Mouse (Mus musculus) intestine, postnatal 0 days (tissue): ENCODE data around the gene Sh3d19. TPM values are rescaled to one million over a fixed set of nuclear protein-coding genes. Genes with fewer than 3 reads are reported as not detected.

Source experiments
- ATAC-seq: fragments of 200-750 bp; cut with Nextera tagmentation; 2 replicates; pipeline ENCODE4 v1.8.0; 2017; ENCODE audit warnings: mild to moderate bottlenecking, moderate TSS enrichment, moderate library complexity
- H3K27ac ChIP-seq: fragments of 300-500 bp; sonication (generic); 2 replicates; pipeline ENCODE4 v1.5.1; 2014; ENCODE audit warnings: mild to moderate bottlenecking, low read depth, low read length, moderate library complexity
- H3K27me3 ChIP-seq: fragments of 300-500 bp; sonication (generic); replicated peaks from 2 replicates; pipeline ENCODE4 v1.6.1; 2014; ENCODE audit warnings: low read length, mixed read lengths; ENCODE audit not compliant: control insufficient read depth, insufficient read depth
- H3K36me3 ChIP-seq: fragments of 300-500 bp; sonication (generic); 2 replicates; pipeline ENCODE4 v1.6.1; 2014; ENCODE audit warnings: mild to moderate bottlenecking, moderate library complexity; ENCODE audit not compliant: control insufficient read depth, insufficient read depth
- H3K4me1 ChIP-seq: fragments of 300-500 bp; sonication (generic); replicated peaks from 2 replicates; pipeline ENCODE4 v1.6.1; 2014; ENCODE audit warnings: antibody characterized with exemption, low read length, mixed read lengths; ENCODE audit not compliant: control insufficient read depth, insufficient read depth
- H3K4me2 ChIP-seq: fragments of 300-500 bp; sonication (generic); replicated peaks from 2 replicates; pipeline ENCODE4 v1.6.1; 2014; ENCODE audit warnings: low read depth, mild to moderate bottlenecking, moderate library complexity
- H3K4me3 ChIP-seq: fragments of 300-500 bp; sonication (generic); 2 replicates; pipeline ENCODE4 v1.5.1; 2014; ENCODE audit warnings: low read depth, low read length
- H3K9ac ChIP-seq: fragments of 300-500 bp; sonication (generic); 2 replicates; pipeline ENCODE4 v1.6.1; 2014; ENCODE audit warnings: mild to moderate bottlenecking, low read depth, low read length
- H3K9me3 ChIP-seq: fragments of 300-500 bp; sonication (generic); 2 replicates; pipeline ENCODE4 v1.6.1; 2016; ENCODE audit warnings: mixed run types; ENCODE audit not compliant: control insufficient read depth
- CTCF ChIP-seq: sonication (generic); IDR thresholded peaks from 2 replicates; pipeline ENCODE4 v1.5.1; 2016; ENCODE audit warnings: low read depth, mild to moderate bottlenecking, control low read depth, antibody characterized with exemption, moderate library complexity
- WGBS: fragments of 180-500 bp; shearing (Covaris S2); extraction: QIAGEN DNeasy Blood & Tissue Kit; methylation state at CpG from one replicate; pipeline ENCODE4 v1.1.7; 2014; 5-methylcytosine and 5-hydroxymethylcytosine counted together
- polyA plus RNA-seq: library from polyadenylated mRNA; unstranded; fragments of >200 nt; fragmentation: Nextera tagmentation; extraction: Ambion mirVana; gene quantifications from 2 replicates; pipeline ENCODE4 v1.2.1, GENCODE M21; 2015

The Sh3d19 gene
- polyA plus RNA-seq, 1 experiment from 2014 or later = 37.4 TPM

DNA sequence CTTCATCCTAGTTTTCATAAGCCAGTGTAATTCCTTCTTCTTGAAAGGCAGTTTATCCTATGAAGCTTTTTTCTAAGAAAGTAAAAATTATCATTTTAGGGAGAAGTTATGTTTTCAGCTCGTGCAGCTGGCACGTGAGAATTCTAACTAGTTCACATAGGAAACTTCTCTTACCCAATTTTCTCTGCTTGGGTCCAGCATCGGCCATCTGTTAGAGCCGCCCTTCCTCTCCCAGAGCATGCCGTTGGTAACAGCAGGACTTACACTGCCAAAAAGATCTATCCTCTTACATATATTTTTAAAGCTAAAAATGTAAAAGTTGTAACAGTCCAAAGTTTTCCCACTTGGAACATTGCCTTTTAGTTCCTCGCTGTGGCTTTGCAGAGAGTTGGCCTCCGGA, 138.2 kb downstream of the Sh3d19 start:
- Histone ChIP-seq H3K9me3 (no peaks in the 10 kb centered on the region), H3K4me1 (0 out of 2 replicates have a peak, but pooled peaks cover 5% of the 10 kb centered on the region), H3K4me2 (no peak overlapping the region), H3K36me3 (peaks cover 44% of the 10 kb centered on the region), H3K27me3 (no peaks in the 10 kb centered on the region), H3K4me3 (no peak overlapping the region), H3K27ac (no peak overlapping the region), H3K9ac (no peak overlapping the region)
- ATAC-seq = no peak
- 85% methylated on average over 7 of the region's 7 CpGs for WGBS
- no peak for TF ChIP-seq CTCF

DNA sequence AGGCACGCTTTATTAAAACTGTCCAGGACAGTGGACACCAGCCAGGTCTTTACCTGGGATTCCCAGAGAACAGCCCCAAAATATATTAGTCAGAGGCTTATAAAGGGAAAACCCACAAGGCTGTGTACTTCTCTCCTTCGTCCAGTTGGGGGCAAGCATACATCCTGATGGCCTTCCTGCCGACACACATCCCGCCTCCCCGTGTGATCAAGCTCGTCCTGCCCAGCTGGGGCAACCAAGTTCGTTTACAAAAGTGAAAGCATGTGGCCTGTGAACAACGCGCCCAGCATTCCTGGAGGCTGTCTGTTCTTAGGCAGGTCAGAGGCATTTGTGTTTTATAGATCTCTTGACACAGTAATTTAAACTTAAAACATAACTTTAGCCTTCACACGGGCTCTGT, 139.2 kb downstream of the Sh3d19 start:
- Histone ChIP-seq H3K4me1 (0 out of 2 replicates have a peak, but pooled peaks cover 5% of the 10 kb centered on the region), H3K9ac (no peak overlapping the region), H3K27me3 (no peaks in the 10 kb centered on the region), H3K4me3 (no peak overlapping the region), H3K4me2 (no peak overlapping the region; the same call in 1 of the 2 replicates), H3K9me3 (no peaks in the 10 kb centered on the region), H3K27ac (no peak overlapping the region), H3K36me3 (peaks cover 44% of the 10 kb centered on the region)
- peak; percentile 67 for TF ChIP-seq CTCF
- 20% methylated on average over 10 of the region's 10 CpGs for WGBS
- peak; percentile 42; the same call in 1 of the 2 replicates for ATAC-seq

DNA sequence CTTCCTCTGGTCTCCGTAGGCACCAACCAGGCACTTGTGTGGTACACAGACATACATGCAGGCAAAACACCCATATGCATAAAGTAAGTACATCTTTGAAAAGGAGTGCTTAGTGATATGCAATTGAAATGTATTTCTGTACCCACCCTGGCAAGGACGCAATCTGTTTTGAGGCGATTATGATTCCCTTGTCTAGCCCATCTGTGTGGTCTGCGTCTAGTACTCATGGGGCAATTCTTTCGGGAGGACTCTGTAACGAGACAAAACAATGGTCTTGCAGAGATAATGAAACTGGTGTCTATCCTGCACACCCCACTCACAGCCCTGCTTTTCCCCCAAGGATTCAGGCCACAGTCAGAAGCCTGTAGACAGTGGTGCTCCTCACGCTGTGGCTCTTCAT, 141.9 kb downstream of the Sh3d19 start:
- WGBS = 88% methylated on average over 7 of the region's 7 CpGs
- H3K36me3 ChIP-seq = peaks cover 46% of the 10 kb centered on the region
- no peak overlapping the region for H3K4me3 ChIP-seq
- no peak for ATAC-seq
- no peak overlapping the region for H3K27ac ChIP-seq
- no peak overlapping the region for H3K9ac ChIP-seq
- no peaks in the 10 kb centered on the region for H3K27me3 ChIP-seq
- no peaks in the 10 kb centered on the region for H3K9me3 ChIP-seq
- H3K4me2 ChIP-seq = no peak overlapping the region
- TF ChIP-seq CTCF = no peak
- H3K4me1 ChIP-seq = 0 out of 2 replicates have a peak, but pooled peaks cover 5% of the 10 kb centered on the region

DNA sequence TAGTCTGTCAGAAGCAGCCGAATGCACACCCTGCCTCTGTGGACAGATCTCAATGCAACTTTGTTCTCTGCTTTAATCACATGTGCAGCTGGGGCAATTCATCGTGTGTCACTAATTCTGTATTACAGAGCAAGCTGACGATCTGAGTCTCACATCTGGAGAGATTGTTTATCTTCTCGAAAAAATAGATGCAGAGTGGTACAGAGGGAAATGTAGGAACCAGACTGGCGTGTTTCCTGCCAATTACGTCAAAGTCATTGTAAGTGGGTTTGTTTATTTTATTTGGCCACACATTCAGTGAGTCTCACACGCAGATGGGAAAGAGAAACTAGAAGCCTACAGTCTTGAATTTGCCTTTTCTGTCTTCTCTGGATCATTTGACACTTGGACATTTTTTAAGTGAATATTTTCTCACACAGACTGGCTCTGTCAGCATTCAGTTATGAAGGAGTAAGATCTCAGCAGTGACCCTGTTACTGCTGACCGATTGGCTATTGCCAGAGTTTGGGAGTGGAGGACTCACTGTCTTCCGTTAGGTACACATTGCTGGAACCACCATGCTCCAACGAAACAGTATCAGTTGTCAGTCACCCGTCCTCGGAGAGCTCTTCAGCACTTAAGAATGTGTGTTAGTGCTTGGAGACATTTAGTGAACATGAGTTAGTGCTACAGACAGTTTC, 143.9 kb downstream of the Sh3d19 start:
- ATAC-seq = no peak
- WGBS = 60% methylated on average over 12 of the region's 12 CpGs

DNA sequence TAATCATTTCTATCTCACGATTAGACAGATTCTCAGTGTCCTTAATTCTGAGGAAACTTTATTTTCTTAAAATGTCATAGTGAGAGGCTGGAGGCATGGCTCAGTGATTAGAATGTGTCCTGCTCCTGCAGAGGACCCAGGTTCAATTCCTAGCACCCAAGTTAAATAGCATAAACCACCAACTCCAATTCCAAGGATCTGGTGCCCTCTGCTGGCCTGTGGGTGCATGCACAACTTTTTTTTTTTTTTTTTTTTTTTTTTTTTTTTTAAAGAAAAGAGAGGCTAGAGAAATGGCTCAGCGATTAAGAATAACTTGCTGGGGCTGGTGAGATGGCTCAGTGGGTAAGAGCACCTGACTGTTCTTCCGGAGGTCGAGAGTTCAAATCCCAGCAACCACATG, 146.0 kb downstream of the Sh3d19 start:
- Histone ChIP-seq H3K27ac (no peak overlapping the region), H3K36me3 (peaks cover 63% of the 10 kb centered on the region), H3K4me1 (no peaks in the 10 kb centered on the region), H3K4me3 (no peak overlapping the region), H3K27me3 (no peaks in the 10 kb centered on the region), H3K9me3 (no peaks in the 10 kb centered on the region), H3K4me2 (no peak overlapping the region), H3K9ac (no peak overlapping the region)
- ATAC-seq = no peak
- 89% methylated on average over 4 of the region's 4 CpGs for WGBS
- TF ChIP-seq CTCF = peak; percentile 62

More for the DNA sequence above, 143.9 kb downstream of the Sh3d19 start:
- Histone ChIP-seq H3K27me3 (no peaks in the 10 kb centered on the region), H3K27ac (no peak overlapping the region), H3K36me3 (peaks cover 57% of the 10 kb centered on the region), H3K9me3 (no peaks in the 10 kb centered on the region), H3K4me1 (0 out of 2 replicates have a peak, but pooled peaks cover 2% of the 10 kb centered on the region), H3K4me3 (no peak overlapping the region), H3K9ac (no peak overlapping the region), H3K4me2 (no peak overlapping the region)
- no peak for TF ChIP-seq CTCF

DNA sequence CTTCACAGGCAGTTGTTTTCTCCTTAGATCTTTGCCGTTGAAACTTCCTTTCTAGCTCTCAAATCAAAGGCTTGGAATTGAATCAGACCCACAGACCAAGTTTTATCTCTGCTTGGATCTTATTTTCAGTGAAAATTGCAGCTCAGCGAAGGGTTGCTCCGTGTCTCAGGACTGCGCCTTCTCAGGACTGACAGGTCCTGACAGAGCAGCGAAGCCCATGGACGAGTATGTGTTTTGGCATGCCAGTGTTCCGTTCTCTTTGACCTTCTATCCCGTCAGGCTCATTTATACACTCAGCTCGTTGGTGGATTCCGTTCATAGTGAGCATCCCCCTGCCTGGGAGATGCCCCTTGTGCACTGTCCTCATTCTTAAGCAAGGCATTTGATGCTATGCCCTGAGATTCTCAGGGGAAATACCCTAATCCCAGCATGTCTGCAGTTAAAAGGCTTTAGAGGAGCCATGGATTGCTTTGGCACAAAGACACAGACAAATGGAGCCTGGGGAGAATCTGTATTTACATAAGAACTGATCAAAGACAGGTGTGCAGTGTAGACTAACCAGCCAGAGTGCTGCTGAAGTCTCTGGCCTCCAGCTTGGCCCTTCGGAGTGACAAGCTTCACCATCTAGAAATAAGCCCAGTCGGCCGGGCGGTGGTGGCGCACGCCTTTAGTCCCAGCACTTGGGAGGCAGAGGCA, 148.5 kb downstream of the Sh3d19 start:
- no peak for TF ChIP-seq CTCF
- Histone ChIP-seq H3K4me1 (no peaks in the 10 kb centered on the region), H3K9me3 (no peaks in the 10 kb centered on the region), H3K9ac (no peak overlapping the region), H3K36me3 (peaks cover 71% of the 10 kb centered on the region), H3K27me3 (no peaks in the 10 kb centered on the region), H3K4me2 (no peak overlapping the region), H3K27ac (no peak overlapping the region), H3K4me3 (no peak overlapping the region)
- 79% methylated on average over 16 of the region's 16 CpGs for WGBS
- no peak for ATAC-seq
